Mouse (Mus musculus) ES-E14 (cell line): ENCODE measurements around the gene Fam83d. TPM values are rescaled to one million over a fixed set of nuclear protein-coding genes. Genes with fewer than 3 reads are reported as not detected.

Source experiments
- DNase-seq: peaks from one replicate; pipeline ENCODE4 v3.0.0-alpha.2; 2013; ENCODE audit warnings: low read depth, low spot score
- H3K27ac ChIP-seq: 2 replicates; pipeline ENCODE4 v1.5.1; 2012; ENCODE audit warnings: low read depth, mild to moderate bottlenecking, low read length, moderate library complexity, mixed read lengths; ENCODE audit not compliant: poor library complexity, insufficient read depth, severe bottlenecking
- H3K36me3 ChIP-seq: 2 replicates; pipeline ENCODE4 v1.6.1; 2012; ENCODE audit warnings: mild to moderate bottlenecking, low read length, moderate library complexity, mixed read lengths; ENCODE audit not compliant: control insufficient read depth, poor library complexity, insufficient read depth, severe bottlenecking
- H3K4me1 ChIP-seq, 2 experiments: fragments of 150-350 bp in 1 of 2; sonication (generic) in 1 of 2; 2 replicates each; pipeline ENCODE4 v1.6.1; 2012; ENCODE audit warnings: low read length in 2 of 2, mild to moderate bottlenecking in 1 of 2, mixed read lengths in 1 of 2; ENCODE audit not compliant: control insufficient read depth in 2 of 2, insufficient read depth in 2 of 2, poor library complexity in 1 of 2
- H3K4me3 ChIP-seq, 2 experiments: fragments of 150-350 bp in 1 of 2; sonication (generic) in 1 of 2; 2 replicates each; pipeline ENCODE4 v1.5.1; 2012; ENCODE audit warnings: low read length in 2 of 2, low read depth in 1 of 2, mild to moderate bottlenecking in 1 of 2, mixed read lengths in 1 of 2; ENCODE audit not compliant: insufficient read depth in 1 of 2, poor library complexity in 1 of 2, severe bottlenecking in 1 of 2
- H3K9ac ChIP-seq: 2 replicates; pipeline ENCODE4 v1.6.1; 2012; ENCODE audit warnings: low read depth, mild to moderate bottlenecking, low read length, mixed read lengths; ENCODE audit not compliant: poor library complexity, insufficient read depth, severe bottlenecking
- H3K9me3 ChIP-seq: fragments of 150-350 bp; sonication (generic); 2 replicates; pipeline ENCODE4 v1.6.1; 2012; ENCODE audit warnings: low read depth, mild to moderate bottlenecking, low read length; ENCODE audit not compliant: control insufficient read depth, insufficient read depth
- CHD2 ChIP-seq: IDR thresholded peaks from 2 replicates; pipeline ENCODE4 v1.6.1; 2014; ENCODE audit warnings: mild to moderate bottlenecking, low read depth, low read length, inconsistent platforms
- HCFC1 ChIP-seq: IDR thresholded peaks from 2 replicates; pipeline ENCODE4 v1.6.1; 2012; ENCODE audit warnings: low read length, inconsistent platforms, borderline replicate concordance; ENCODE audit not compliant: insufficient read depth
- MAFK ChIP-seq: IDR thresholded peaks from 2 replicates; pipeline ENCODE4 v1.6.1; 2014; ENCODE audit warnings: mild to moderate bottlenecking, low read depth, low read length, inconsistent platforms; ENCODE audit not compliant: insufficient read depth
- ZC3H11A ChIP-seq: IDR thresholded peaks from 2 replicates; pipeline ENCODE4 v1.6.1; 2012; ENCODE audit warnings: low read depth, mild to moderate bottlenecking, inconsistent platforms, low read length, borderline replicate concordance
- ZNF384 ChIP-seq: IDR thresholded peaks from 2 replicates; pipeline ENCODE4 v1.6.1; 2012; ENCODE audit warnings: low read depth, low read length, inconsistent platforms
- in situ Hi-C, 2 experiments: fragments of 600-800 bp; cut with MboI; formaldehyde crosslinking; loops; one replicate each; pipeline ENCODE4 v1.15.1; 2025; ENCODE audit warnings: low sequenced_read_pairs in 2 of 2, inconsistent platforms in 1 of 2; ENCODE audit not compliant: unreplicated experiment in 2 of 2
- total RNA-seq: library from RNA; depleted of rRNA; stranded (reverse); fragments of 300-350 nt; gene quantifications from 2 replicates; pipeline ENCODE4 v1.2.3, GENCODE M21; 2012

Gene Fam83d
- total RNA-seq, 1 experiment, result 28.0 TPM

DNA sequence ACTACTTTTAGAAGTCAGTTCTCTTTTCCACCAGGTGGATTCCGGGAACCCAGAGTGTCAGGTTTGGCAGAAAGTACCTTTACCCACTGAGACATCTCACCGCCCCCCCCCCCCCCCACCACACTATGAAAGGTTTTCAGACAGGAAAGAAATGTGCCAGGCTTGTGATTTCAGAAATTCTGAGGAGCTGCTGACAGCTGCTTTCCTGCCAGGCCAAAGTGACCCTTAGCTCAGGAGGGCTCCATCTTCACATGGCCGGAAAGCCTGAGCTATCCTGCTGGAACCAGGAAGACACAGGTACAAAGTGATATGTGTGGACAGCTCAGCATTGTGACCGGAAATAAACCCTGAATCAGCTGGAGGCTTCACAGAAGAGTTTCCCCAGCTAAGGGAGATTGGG, 45.8 kb upstream of the Fam83d start:
- TF ChIP-seq HCFC1, result no peak
- Histone ChIP-seq H3K36me3 (no peaks in the 10 kb centered on the region), H3K27ac (no peak overlapping the region), H3K4me3 (no peak overlapping the region), H3K9me3 (no peaks in the 10 kb centered on the region), H3K9ac (no peak overlapping the region), H3K4me1 (no peaks in the 10 kb centered on the region; a peak in 1 of 4 replicates)
- no peak for DNase-seq
- in situ Hi-C loops, result no loop called here

DNA sequence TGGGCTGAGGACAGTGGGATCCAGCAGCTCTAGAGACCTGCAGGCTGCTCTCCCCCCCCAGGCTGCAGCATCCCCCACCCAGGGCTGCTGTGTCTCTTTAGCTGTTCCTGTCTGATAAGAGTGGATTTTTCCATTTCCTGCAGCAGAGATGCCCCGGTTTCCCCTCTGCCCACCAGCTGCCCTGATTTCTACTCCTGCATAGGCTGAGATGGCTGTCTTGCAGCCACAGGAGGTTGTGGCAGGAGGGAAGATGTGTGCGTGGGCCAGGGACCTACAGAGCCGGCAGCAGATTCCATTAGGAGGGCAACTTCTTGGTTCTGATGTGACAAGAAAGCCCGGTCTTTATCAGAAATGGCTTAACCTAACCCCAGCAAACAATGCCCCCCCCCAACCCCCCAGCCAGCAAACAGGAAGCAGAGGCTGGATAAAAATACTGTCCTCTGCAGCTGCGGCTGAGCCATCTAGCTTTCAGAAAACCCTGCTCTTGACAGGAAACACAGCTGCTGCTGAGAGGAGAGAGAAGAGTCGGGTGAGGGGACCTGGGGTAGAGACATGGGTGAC, 44.8 kb upstream of the Fam83d start:
- Histone ChIP-seq H3K4me3 (no peak overlapping the region), H3K9ac (no peak overlapping the region), H3K4me1 (no peaks in the 10 kb centered on the region; a peak in 1 of 4 replicates), H3K27ac (no peak overlapping the region), H3K9me3 (no peaks in the 10 kb centered on the region), H3K36me3 (no peaks in the 10 kb centered on the region)
- TF ChIP-seq CHD2 (no peak), ZNF384 (no peak), MAFK (no peak), ZC3H11A (no peak), HCFC1 (no peak)
- no peak for DNase-seq
- in situ Hi-C loops, result no loop called here

DNA sequence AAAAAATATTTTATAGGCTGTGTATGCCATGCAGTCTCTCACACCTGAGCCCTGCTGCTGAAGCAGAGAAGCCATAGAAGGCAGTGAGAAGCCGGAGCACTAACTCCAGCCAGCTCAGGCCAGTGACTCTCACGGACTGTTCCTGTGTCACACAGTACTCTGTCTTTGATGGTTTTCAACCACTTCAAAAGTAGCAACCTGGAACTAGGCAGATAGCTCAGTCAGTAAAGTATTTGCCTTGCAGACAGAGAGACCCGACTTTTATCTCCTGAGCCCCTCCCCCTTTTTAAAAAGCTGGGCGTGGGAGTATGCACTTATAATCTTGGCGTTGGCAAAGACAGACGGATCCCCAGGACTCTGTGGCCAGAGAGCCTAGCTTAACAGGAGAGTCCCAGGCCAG, 44.1 kb upstream of the Fam83d start:
- in situ Hi-C loops, result no loop called here
- peaks cover 0 to 2% of the 10 kb centered on the region in 2 experiments; a peak in 1 of 4 replicates for H3K4me1 ChIP-seq
- no peak overlapping the region for H3K9ac ChIP-seq
- no peak for DNase-seq
- no peaks in the 10 kb centered on the region for H3K36me3 ChIP-seq
- H3K4me3 ChIP-seq, result no peak overlapping the region
- no peak overlapping the region for H3K27ac ChIP-seq
- no peaks in the 10 kb centered on the region for H3K9me3 ChIP-seq
- TF ChIP-seq ZC3H11A (no peak), CHD2 (no peak), ZNF384 (no peak), MAFK (no peak), HCFC1 (no peak)

- Histone ChIP-seq H3K9me3 (no peaks in the 10 kb centered on the region), H3K27ac (no peak overlapping the region), H3K4me1 (peaks cover 0 to 2% of the 10 kb centered on the region in 2 experiments; a peak in 1 of 4 replicates), H3K9ac (no peak overlapping the region), H3K4me3 (no peak overlapping the region), H3K36me3 (no peaks in the 10 kb centered on the region)
- no peak for DNase-seq
- in situ Hi-C loops, result no loop called here
- TF ChIP-seq HCFC1 (no peak), ZC3H11A (0 out of 2 replicates have a peak, but pooled peaks have one; percentile 9), ZNF384 (no peak), CHD2 (no peak)
Measured at GRCm38 (mm10) chr2:158726252-158726651, 41.6 kb upstream of the Fam83d start.
